In genomic region chr14:118151651-118152293, GRCm38 (mm10) we compare ENCODE assay signal across 10 mouse cellular contexts. TPM values are rescaled to one million over a fixed set of nuclear protein-coding genes. Genes with fewer than 3 reads are reported as not detected.
DNase-seq lines count a peak whose midpoint lies in the region; ATAC-seq and TF ChIP-seq lines count a peak whose summit lies in the region.
"Had no signal": no experiment of that assay in that cellular context is flagged by ENCODE, and none has a peak within 500 bp of the region (broad histone marks: within the 10 kb centered on the region; RNA-seq: fewer than 3 reads in every experiment).

No protein-coding gene starts in this region.

- H3K4me3 ChIP-seq in midbrain, postnatal 0 days (ENCODE audit: low read depth, low read length) = no peak overlapping the region
- no peak overlapping the region for H3K4me3 ChIP-seq in midbrain, embryonic 11.5 days (ENCODE audit: low read depth, low read length)
- H3K4me3 ChIP-seq: myocyte had no signal

- ATAC-seq in midbrain, postnatal 0 days (ENCODE audit: low FRiP score) = no peak
- no peak for ATAC-seq in midbrain, embryonic 11.5 days (ENCODE audit: low FRiP score)

- no peaks in the 10 kb centered on the region for H3K9me3 ChIP-seq in midbrain, postnatal 0 days (ENCODE audit: low read length)
- no peaks in the 10 kb centered on the region for H3K9me3 ChIP-seq in midbrain, embryonic 11.5 days (ENCODE audit: control insufficient read depth, low read length)

- WGBS in midbrain, postnatal 0 days = 74% methylated on average over 5 of the region's 5 CpGs
- WGBS in midbrain, embryonic 11.5 days = 81% methylated on average over 5 of the region's 5 CpGs

- 0 out of 2 replicates have a peak, but pooled peaks cover 3% of the 10 kb centered on the region for H3K36me3 ChIP-seq in midbrain, postnatal 0 days (ENCODE audit: insufficient read depth, low read length)
- 0 out of 2 replicates have a peak, but pooled peaks cover 4% of the 10 kb centered on the region for H3K36me3 ChIP-seq in midbrain, embryonic 11.5 days (ENCODE audit: control insufficient read depth, insufficient read depth, low read length)

- H3K9ac ChIP-seq in midbrain, postnatal 0 days (replicated peaks; ENCODE audit: low read length, poor library complexity, severe bottlenecking) = no peak overlapping the region
- H3K9ac ChIP-seq in midbrain, embryonic 11.5 days (ENCODE audit: low read length) = no peak overlapping the region

- peak; percentile 76 for TF ChIP-seq CTCF in midbrain, postnatal 0 days (IDR thresholded peaks at IDR 0.05)

- H3K4me2 ChIP-seq in midbrain, postnatal 0 days (ENCODE audit: low read depth, low read length, poor library complexity, severe bottlenecking) = no peak overlapping the region
- H3K4me2 ChIP-seq in midbrain, embryonic 11.5 days = no peak overlapping the region

- H3K27me3 ChIP-seq in midbrain, postnatal 0 days (ENCODE audit: insufficient read depth, low read length) = no peaks in the 10 kb centered on the region
- no peaks in the 10 kb centered on the region for H3K27me3 ChIP-seq in midbrain, embryonic 11.5 days (ENCODE audit: control insufficient read depth, insufficient read depth, low read length)

- H3K4me1 ChIP-seq in midbrain, postnatal 0 days (ENCODE audit: insufficient read depth, low read length) = no peaks in the 10 kb centered on the region
- H3K4me1 ChIP-seq in midbrain, embryonic 11.5 days (ENCODE audit: control insufficient read depth, insufficient read depth, low read length) = no peaks in the 10 kb centered on the region

- DNase-seq in gastrocnemius, adult 18-20 months (ENCODE audit: low spot score) = peak; percentile 45
- no peak for DNase-seq in gastrocnemius, postnatal 10 days
- peak; percentile 53 for DNase-seq in midbrain, postnatal 0 days (ENCODE audit: low spot score)
- DNase-seq in midbrain, embryonic 11.5 days (ENCODE audit: low spot score, missing footprints) = no peak
- peak; percentile 36 for DNase-seq in kidney, postnatal 14 days
- DNase-seq in B cell, adult 2 months = no peak
- no peak for DNase-seq in adrenal gland, postnatal 25 days
- no peak for DNase-seq in ovary, postnatal 14 days (ENCODE audit: low spot score)
- DNase-seq: thymus, postnatal 4 days had no signal

- H3K27ac ChIP-seq in midbrain, postnatal 0 days (ENCODE audit: low read depth, low read length) = no peak overlapping the region
- H3K27ac ChIP-seq in midbrain, embryonic 11.5 days (ENCODE audit: low read depth, low read length) = no peak overlapping the region

RNA-seq across cellular contexts. Expression of gene Gpr180, which starts 14.8 kb away (rescaled TPM):
- 10 to 100 TPM; 31.4 to 36.1 TPM for total RNA-seq in gastrocnemius, adult 18-20 months (2021)
- 10 to 100 TPM; 33.2 TPM for total RNA-seq in gastrocnemius, postnatal 10 days (2021)
- total RNA-seq in midbrain, postnatal 0 days (2014; rRNA removed) = 43.7 and 62.3 TPM in 2 replicates
- 49.3 and 51.6 TPM in 2 replicates for polyA plus RNA-seq in midbrain, postnatal 0 days (2015; fragmentation: Nextera tagmentation; extraction: Ambion mirVana)
- 29.5 and 32.3 TPM in 2 replicates for polyA plus RNA-seq in midbrain, embryonic 11.5 days (2014; fragmentation: Nextera tagmentation; extraction: Ambion mirVana)
- 25.0 and 29.5 TPM in 2 replicates for total RNA-seq in adrenal gland, postnatal 25 days (2021)

RNA-seq across cellular contexts. Expression of gene Tgds, which starts 19.2 kb away (rescaled TPM):
- total RNA-seq in gastrocnemius, adult 18-20 months (2021) = 1 to 10 TPM; 6.0 to 6.2 TPM
- 10 to 100 TPM in 1 of 2 experiments, 1 to 10 TPM in 1; 9.7 to 12.6 TPM for total RNA-seq in gastrocnemius, postnatal 10 days (2021)
- 4.3 and 7.4 TPM in 2 replicates for total RNA-seq in midbrain, postnatal 0 days (2014; rRNA removed)
- polyA plus RNA-seq in midbrain, postnatal 0 days (2015; fragmentation: Nextera tagmentation; extraction: Ambion mirVana) = 7.3 and 9.0 TPM in 2 replicates
- 28.7 and 29.5 TPM in 2 replicates for polyA plus RNA-seq in midbrain, embryonic 11.5 days (2014; fragmentation: Nextera tagmentation; extraction: Ambion mirVana)
- total RNA-seq in adrenal gland, postnatal 25 days (2021) = 22.2 and 26.8 TPM in 2 replicates

Comparison
In these comparisons a context has a peak if more than half of its experiments do, and no peak if none do; other contexts are left out.
1. DNase-seq: peak in gastrocnemius, adult 18-20 months (single experiment), midbrain, postnatal 0 days (single experiment) and kidney, postnatal 14 days (single experiment); none in gastrocnemius, postnatal 10 days (single experiment), midbrain, embryonic 11.5 days (single experiment), B cell, adult 2 months (0 of 2), adrenal gland, postnatal 25 days (single experiment) and ovary, postnatal 14 days (single experiment).